Mouse (Mus musculus): ENCODE measurements around the gene C2. TPM values are rescaled to one million over a fixed set of nuclear protein-coding genes. Genes with fewer than 3 reads are reported as not detected.

C2 gene
- polyA plus RNA-seq, 1 experiment from 2014 or later = 2.4 TPM

DNA sequence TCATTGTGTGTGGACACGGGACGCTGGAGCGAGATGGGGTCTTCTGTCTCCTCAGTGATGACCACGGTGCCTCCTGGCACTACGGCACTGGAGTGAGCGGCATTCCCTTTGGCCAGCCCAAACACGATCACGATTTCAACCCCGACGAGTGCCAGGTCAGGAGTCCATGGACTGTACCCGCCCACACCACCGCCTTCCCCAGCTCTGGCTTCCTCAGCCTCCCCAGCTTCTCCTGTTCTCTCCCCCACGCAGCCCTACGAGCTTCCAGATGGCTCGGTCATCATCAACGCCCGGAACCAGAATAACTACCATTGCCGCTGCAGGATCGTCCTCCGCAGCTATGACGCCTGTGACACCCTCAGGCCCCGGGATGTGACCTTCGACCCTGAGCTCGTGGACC, 36.0 kb upstream of the C2 start:
- Histone ChIP-seq H3K9me3 (replicated peaks; ENCODE audit: control insufficient read depth, low read length, poor library complexity, severe bottlenecking) (no peaks in the 10 kb centered on the region), H3K9ac (ENCODE audit: low read depth, low read length) (no peak overlapping the region), H3K4me3 (ENCODE audit: low read depth, low read length) (no peak overlapping the region), H3K4me2 (ENCODE audit: low read length) (no peak overlapping the region), H3K27ac (ENCODE audit: low read length) (no peak overlapping the region), H3K27me3 (ENCODE audit: control insufficient read depth, insufficient read depth, low read depth, low read length) (no peaks in the 10 kb centered on the region), H3K4me1 (ENCODE audit: control insufficient read depth, insufficient read depth, low read length) (peaks cover 7% of the 10 kb centered on the region), H3K36me3 (ENCODE audit: control insufficient read depth, insufficient read depth, low read length) (peaks cover 9% of the 10 kb centered on the region; the same call in 1 of the 2 replicates)
- WGBS = 70% methylated on average over 24 of the region's 24 CpGs
- no peak for ATAC-seq

DNA sequence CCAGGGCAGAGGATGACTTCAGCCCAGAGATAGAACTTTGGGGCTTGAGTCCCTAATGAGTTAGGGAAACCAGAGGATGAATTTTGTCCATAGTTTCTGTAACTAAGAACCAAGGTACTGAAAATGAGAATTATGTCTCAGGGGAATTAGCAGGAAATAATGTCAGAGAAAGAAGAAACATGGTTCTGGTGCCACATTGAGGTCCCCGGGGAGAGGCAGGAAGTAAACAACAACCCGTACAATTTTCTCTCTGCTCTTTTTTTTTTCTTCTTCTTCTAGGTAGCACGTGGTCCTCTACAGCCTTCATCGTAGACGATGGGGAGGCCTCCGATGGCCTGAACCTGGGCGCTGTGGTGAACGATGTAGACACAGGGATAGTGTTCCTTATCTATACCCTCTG, 34.2 kb upstream of the C2 start:
- Histone ChIP-seq H3K4me1 (ENCODE audit: control insufficient read depth, insufficient read depth, low read length) (peaks cover 7% of the 10 kb centered on the region), H3K4me3 (ENCODE audit: low read depth, low read length) (peak overlapping the region; percentile 81), H3K9ac (ENCODE audit: low read depth, low read length) (peak overlapping the region; percentile 79), H3K36me3 (ENCODE audit: control insufficient read depth, insufficient read depth, low read length) (peaks cover 9% of the 10 kb centered on the region; the same call in 1 of the 2 replicates), H3K27ac (ENCODE audit: low read length) (no peak overlapping the region; the same call in 1 of the 2 replicates), H3K4me2 (ENCODE audit: low read length) (peak overlapping the region; percentile 95), H3K9me3 (replicated peaks; ENCODE audit: control insufficient read depth, low read length, poor library complexity, severe bottlenecking) (no peaks in the 10 kb centered on the region), H3K27me3 (ENCODE audit: control insufficient read depth, insufficient read depth, low read depth, low read length) (no peaks in the 10 kb centered on the region)
- WGBS = 89% methylated on average over 8 of the region's 8 CpGs
- no peak for ATAC-seq

DNA sequence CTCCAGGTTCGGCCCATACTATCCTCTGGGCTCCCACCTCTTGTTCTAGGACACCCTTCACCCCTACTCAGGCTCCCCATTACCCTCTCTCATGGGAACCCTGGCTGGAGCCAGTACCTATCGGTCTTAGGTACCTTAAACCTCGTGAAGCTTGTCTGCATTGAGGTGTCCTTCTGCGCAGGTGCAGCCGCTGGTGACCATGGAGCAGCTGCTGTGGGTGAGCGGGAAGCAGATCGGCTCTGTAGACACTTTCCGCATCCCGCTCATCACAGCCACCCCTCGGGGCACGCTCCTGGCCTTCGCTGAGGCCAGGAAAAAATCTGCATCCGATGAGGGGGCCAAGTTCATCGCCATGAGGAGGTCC, 33.7 kb upstream of the C2 start:
- peaks cover 9% of the 10 kb centered on the region; the same call in 1 of the 2 replicates for H3K36me3 ChIP-seq (ENCODE audit: control insufficient read depth, insufficient read depth, low read length)
- no peaks in the 10 kb centered on the region for H3K27me3 ChIP-seq (ENCODE audit: control insufficient read depth, insufficient read depth, low read depth, low read length)
- no peaks in the 10 kb centered on the region for H3K9me3 ChIP-seq (replicated peaks; ENCODE audit: control insufficient read depth, low read length, poor library complexity, severe bottlenecking)
- WGBS = 5% methylated on average over 14 of the region's 14 CpGs
- peak overlapping the region; percentile 81 for H3K4me3 ChIP-seq (ENCODE audit: low read depth, low read length)
- peak overlapping the region; percentile 79 for H3K9ac ChIP-seq (ENCODE audit: low read depth, low read length)
- peaks cover 7% of the 10 kb centered on the region for H3K4me1 ChIP-seq (ENCODE audit: control insufficient read depth, insufficient read depth, low read length)
- peak overlapping the region; percentile 77 for H3K27ac ChIP-seq (ENCODE audit: low read length)
- ATAC-seq = peak; percentile 66; the same call in 1 of the 2 replicates
- H3K4me2 ChIP-seq (ENCODE audit: low read length) = peak overlapping the region; percentile 95

DNA sequence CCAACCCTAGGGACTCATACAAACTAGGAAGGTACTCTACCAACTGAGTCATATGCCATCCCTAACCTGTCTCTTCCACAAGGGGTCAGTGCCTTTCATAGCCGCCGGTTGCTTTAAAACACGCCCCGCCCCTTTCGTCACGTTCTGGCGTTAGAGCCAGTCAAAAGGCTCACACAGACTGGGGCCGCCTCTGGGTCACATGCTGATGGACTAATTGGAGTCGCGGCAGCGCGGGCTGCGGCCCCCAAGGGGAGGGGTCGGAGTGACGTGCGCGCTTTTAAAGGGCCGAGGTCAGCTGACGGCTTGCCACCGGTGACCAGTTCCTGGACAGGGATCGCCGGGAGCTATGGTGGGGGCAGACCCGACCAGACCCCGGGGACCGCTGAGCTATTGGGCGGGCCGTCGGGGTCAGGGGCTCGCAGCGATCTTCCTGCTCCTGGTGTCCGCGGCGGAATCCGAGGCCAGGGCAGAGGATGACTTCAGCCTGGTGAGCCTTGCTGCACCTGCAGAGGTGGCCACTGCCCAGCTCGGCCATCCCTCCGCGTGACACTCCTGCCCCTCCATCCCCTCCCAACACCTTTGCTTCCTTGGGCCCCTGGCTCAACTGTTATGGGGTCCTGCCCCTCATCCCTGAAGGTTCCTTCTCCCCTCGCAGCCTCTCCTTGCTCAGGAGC, 33.1 kb upstream of the C2 start, which contains the start of gene Neu1:
Neu1 (plus strand) TSS at position 193 of the 674 bp plus-strand sequence.
- under 1% methylated on average over 37 of the region's 38 CpGs for WGBS
- peaks cover 9% of the 10 kb centered on the region; the same call in 1 of the 2 replicates for H3K36me3 ChIP-seq (ENCODE audit: control insufficient read depth, insufficient read depth, low read length)
- H3K4me1 ChIP-seq (ENCODE audit: control insufficient read depth, insufficient read depth, low read length) = peaks cover 7% of the 10 kb centered on the region
- no peaks in the 10 kb centered on the region for H3K27me3 ChIP-seq (ENCODE audit: control insufficient read depth, insufficient read depth, low read depth, low read length)
- H3K4me3 ChIP-seq (ENCODE audit: low read depth, low read length) = peak within 1 kb of the TSS; percentile 81
- H3K4me2 ChIP-seq (ENCODE audit: low read length) = peak within 1 kb of the TSS; percentile 95
- peak within 1 kb of the TSS; percentile 79 for H3K9ac ChIP-seq (ENCODE audit: low read depth, low read length)
- H3K9me3 ChIP-seq (replicated peaks; ENCODE audit: control insufficient read depth, low read length, poor library complexity, severe bottlenecking) = no peaks in the 10 kb centered on the region
- peak; percentile 98 for ATAC-seq
- H3K27ac ChIP-seq (ENCODE audit: low read length) = peak within 1 kb of the TSS; percentile 77

DNA sequence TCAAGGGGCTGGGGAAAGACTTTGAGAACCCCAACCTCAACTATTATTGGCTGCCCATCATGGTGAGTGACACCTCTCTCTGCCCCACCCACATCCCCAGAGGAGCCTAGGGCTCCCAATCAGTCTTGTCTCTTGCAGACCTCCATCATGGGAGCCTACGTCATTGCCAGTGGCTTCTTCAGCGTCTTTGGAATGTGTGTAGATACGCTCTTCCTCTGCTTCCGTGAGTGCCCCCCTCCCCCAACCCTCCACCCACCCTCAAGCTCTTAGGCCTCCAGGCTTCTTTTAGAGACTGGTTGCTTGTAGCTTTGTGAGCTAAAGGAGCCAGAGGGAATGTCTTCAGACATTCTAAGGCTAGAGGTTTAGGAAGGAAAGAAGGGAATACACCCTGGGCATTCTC, 30.8 kb upstream of the C2 start:
- peaks cover 2% of the 10 kb centered on the region; the same call in 1 of the 2 replicates for H3K36me3 ChIP-seq (ENCODE audit: control insufficient read depth, insufficient read depth, low read length)
- no peak overlapping the region for H3K27ac ChIP-seq (ENCODE audit: low read length)
- no peaks in the 10 kb centered on the region for H3K27me3 ChIP-seq (ENCODE audit: control insufficient read depth, insufficient read depth, low read depth, low read length)
- WGBS = 74% methylated on average over 4 of the region's 4 CpGs
- no peak for ATAC-seq
- H3K9ac ChIP-seq (ENCODE audit: low read depth, low read length) = no peak overlapping the region
- H3K4me1 ChIP-seq (ENCODE audit: control insufficient read depth, insufficient read depth, low read length) = peaks cover 7% of the 10 kb centered on the region
- H3K4me2 ChIP-seq (ENCODE audit: low read length) = no peak overlapping the region
- no peaks in the 10 kb centered on the region for H3K9me3 ChIP-seq (replicated peaks; ENCODE audit: control insufficient read depth, low read length, poor library complexity, severe bottlenecking)
- H3K4me3 ChIP-seq (ENCODE audit: low read depth, low read length) = no peak overlapping the region

DNA sequence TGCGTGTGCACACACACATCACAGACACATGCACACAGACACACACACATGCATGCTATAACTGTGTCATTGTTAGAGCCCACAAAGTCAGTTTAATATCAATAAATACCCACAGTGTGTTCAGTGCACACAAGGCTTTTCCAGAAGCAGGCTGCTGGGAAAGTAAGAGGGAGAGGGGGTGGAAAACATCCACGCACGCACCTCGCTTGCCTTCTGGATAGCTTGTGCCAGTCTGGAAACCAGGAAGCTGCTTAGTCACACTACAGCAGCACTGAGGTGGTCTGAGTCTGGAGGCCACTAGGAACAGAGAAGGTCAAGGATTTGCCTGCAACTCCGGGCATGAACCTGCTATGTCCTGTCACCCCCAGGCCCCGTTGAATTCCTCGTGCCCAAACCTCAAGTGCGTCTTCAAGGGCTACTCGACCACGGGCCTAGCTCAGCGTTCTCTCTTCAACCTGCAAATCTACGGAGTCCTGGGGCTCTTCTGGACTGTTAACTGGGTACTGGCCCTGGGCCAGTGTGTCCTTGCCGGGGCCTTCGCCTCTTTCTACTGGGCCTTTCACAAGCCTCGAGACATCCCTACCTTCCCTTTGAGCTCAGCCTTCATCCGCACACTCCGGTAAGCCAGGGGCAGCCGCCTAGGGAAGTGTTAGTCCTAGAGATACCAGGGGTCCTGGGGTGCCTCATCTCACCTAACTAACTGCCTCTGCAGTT, 29.4 kb upstream of the C2 start:
- Histone ChIP-seq H3K4me1 (ENCODE audit: control insufficient read depth, insufficient read depth, low read length) (peaks cover 6% of the 10 kb centered on the region), H3K27ac (ENCODE audit: low read length) (no peak overlapping the region), H3K27me3 (ENCODE audit: control insufficient read depth, insufficient read depth, low read depth, low read length) (no peaks in the 10 kb centered on the region), H3K9ac (ENCODE audit: low read depth, low read length) (no peak overlapping the region), H3K36me3 (ENCODE audit: control insufficient read depth, insufficient read depth, low read length) (no peaks in the 10 kb centered on the region), H3K4me2 (ENCODE audit: low read length) (no peak overlapping the region), H3K9me3 (replicated peaks; ENCODE audit: control insufficient read depth, low read length, poor library complexity, severe bottlenecking) (no peaks in the 10 kb centered on the region), H3K4me3 (ENCODE audit: low read depth, low read length) (no peak overlapping the region)
- 90% methylated on average over 18 of the region's 18 CpGs for WGBS
- ATAC-seq = no peak

DNA sequence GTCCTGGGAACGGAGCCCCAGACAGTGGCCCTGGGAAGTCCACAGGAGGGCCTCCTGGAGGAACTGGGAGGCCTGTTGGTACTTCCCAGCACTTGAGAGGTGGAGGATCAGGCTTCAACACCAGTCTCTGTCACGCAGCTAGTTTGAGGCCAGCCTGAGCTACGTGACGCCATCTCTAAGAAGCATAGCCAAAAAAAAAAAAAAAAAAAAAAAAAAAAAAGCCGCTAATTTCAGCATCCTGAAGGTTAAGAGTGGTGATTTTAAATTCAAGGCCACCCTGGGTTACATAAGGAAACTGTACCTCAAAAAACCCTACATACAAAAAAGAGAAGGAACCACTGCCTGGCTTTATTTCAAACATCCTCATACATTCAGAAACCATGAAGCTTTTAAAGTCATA, 26.2 kb upstream of the C2 start:
- Histone ChIP-seq H3K36me3 (ENCODE audit: control insufficient read depth, insufficient read depth, low read length) (no peaks in the 10 kb centered on the region), H3K9ac (ENCODE audit: low read depth, low read length) (no peak overlapping the region), H3K4me3 (ENCODE audit: low read depth, low read length) (no peak overlapping the region), H3K4me2 (ENCODE audit: low read length) (no peak overlapping the region), H3K27me3 (ENCODE audit: control insufficient read depth, insufficient read depth, low read depth, low read length) (no peaks in the 10 kb centered on the region), H3K27ac (ENCODE audit: low read length) (no peak overlapping the region), H3K9me3 (replicated peaks; ENCODE audit: control insufficient read depth, low read length, poor library complexity, severe bottlenecking) (no peaks in the 10 kb centered on the region), H3K4me1 (ENCODE audit: control insufficient read depth, insufficient read depth, low read length) (no peaks in the 10 kb centered on the region)
- ATAC-seq = no peak
- 81% methylated on average over 5 of the region's 5 CpGs for WGBS

DNA sequence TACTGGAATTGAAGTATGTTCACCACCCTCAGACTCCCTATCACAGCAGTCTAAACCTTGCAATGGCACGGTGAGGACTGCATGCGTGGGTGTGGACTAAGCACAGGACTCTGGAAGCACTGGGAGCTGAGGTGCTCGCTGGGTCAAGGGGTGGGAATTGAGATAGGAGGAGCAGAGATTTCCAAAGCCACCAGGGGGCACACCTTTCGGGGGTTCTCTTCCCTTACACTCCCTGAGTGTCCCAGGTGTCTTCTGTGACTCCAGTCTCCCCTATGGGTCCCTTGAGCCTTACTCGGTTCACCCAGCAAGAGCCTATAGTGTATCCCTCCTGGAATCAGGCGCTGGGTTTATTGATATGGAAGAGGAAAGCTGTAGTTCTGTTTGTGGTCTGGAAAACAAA, 24.9 kb upstream of the C2 start:
- Histone ChIP-seq H3K9ac (ENCODE audit: low read depth, low read length) (no peak overlapping the region), H3K4me1 (ENCODE audit: control insufficient read depth, insufficient read depth, low read length) (no peaks in the 10 kb centered on the region), H3K27ac (ENCODE audit: low read length) (no peak overlapping the region), H3K36me3 (ENCODE audit: control insufficient read depth, insufficient read depth, low read length) (no peaks in the 10 kb centered on the region), H3K9me3 (replicated peaks; ENCODE audit: control insufficient read depth, low read length, poor library complexity, severe bottlenecking) (no peaks in the 10 kb centered on the region), H3K27me3 (ENCODE audit: control insufficient read depth, insufficient read depth, low read depth, low read length) (no peaks in the 10 kb centered on the region), H3K4me3 (ENCODE audit: low read depth, low read length) (no peak overlapping the region), H3K4me2 (ENCODE audit: low read length) (no peak overlapping the region)
- 53% methylated on average over 6 of the region's 6 CpGs for WGBS
- ATAC-seq = no peak

DNA sequence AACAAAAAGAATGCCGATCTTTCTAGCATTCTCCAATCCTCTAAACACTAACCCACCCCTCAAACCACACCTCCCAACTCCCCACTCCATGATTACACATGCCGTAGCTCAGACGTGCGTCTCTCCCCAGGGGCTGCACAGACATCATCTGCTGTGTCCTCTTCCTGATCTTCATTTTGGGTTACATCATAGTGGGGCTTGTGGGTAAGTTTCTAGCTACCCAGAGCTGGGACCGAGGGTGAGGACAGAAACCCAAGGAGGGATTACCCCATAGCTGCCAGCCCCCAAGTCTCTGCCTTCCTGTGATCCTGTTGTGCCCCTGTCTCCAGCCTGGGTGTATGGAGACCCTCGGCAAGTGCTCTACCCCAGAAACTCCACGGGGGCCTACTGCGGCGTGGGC, 19.1 kb upstream of the C2 start:
- no peaks in the 10 kb centered on the region for H3K9me3 ChIP-seq (replicated peaks; ENCODE audit: control insufficient read depth, low read length, poor library complexity, severe bottlenecking)
- no peaks in the 10 kb centered on the region for H3K4me1 ChIP-seq (ENCODE audit: control insufficient read depth, insufficient read depth, low read length)
- WGBS = 83% methylated on average over 9 of the region's 9 CpGs

More for the DNA sequence above, 19.1 kb upstream of the C2 start:
- Histone ChIP-seq H3K9ac (ENCODE audit: low read depth, low read length) (no peak overlapping the region), H3K27me3 (ENCODE audit: control insufficient read depth, insufficient read depth, low read depth, low read length) (no peaks in the 10 kb centered on the region), H3K36me3 (ENCODE audit: control insufficient read depth, insufficient read depth, low read length) (peaks cover 15% of the 10 kb centered on the region), H3K27ac (ENCODE audit: low read length) (no peak overlapping the region), H3K4me3 (ENCODE audit: low read depth, low read length) (no peak overlapping the region), H3K4me2 (ENCODE audit: low read length) (no peak overlapping the region)
- no peak for ATAC-seq

All from midbrain, embryonic 16.5 days (tissue).